Mouse (Mus musculus) bone marrow, adult 2 months (tissue): ENCODE results near the gene Itga3. TPM values are rescaled to one million over a fixed set of nuclear protein-coding genes. Genes with fewer than 3 reads are reported as not detected.

ENCODE experiments used
- H3K27ac ChIP-seq: fragments of 200-500 bp; 2 replicates; pipeline ENCODE4 v1.5.1; 2012; ENCODE audit warnings: low read depth, mild to moderate bottlenecking, control low read depth, inconsistent platforms, low read length; ENCODE audit not compliant: control insufficient read depth, poor library complexity, insufficient read depth
- H3K4me1 ChIP-seq: fragments of 200-500 bp; 2 replicates; pipeline ENCODE4 v1.6.1; 2011; ENCODE audit warnings: low read length; ENCODE audit not compliant: control insufficient read depth, insufficient read depth
- H3K4me3 ChIP-seq: fragments of 200-500 bp; replicated peaks from 2 replicates; pipeline ENCODE3; 2011; ENCODE audit warnings: mild to moderate bottlenecking, low read depth, low read length, control low read depth; ENCODE audit not compliant: control insufficient read depth
- CTCF ChIP-seq: fragments of 200-500 bp; IDR thresholded peaks from 2 replicates; pipeline ENCODE4 v1.5.1; 2011; ENCODE audit warnings: low read length, control low read depth; ENCODE audit not compliant: control insufficient read depth, insufficient read depth
- POLR2A ChIP-seq: fragments of 200-500 bp; IDR thresholded peaks from 2 replicates; pipeline ENCODE4 v1.6.1; 2011; ENCODE audit warnings: low read depth, mild to moderate bottlenecking, control low read depth, low read length, borderline replicate concordance; ENCODE audit not compliant: control insufficient read depth
- WGBS: fragments of 180-500 bp; shearing (Covaris S2); methylation state at CpG from one replicate; pipeline ENCODE4 v1.1.7; 2018; 5-methylcytosine and 5-hydroxymethylcytosine counted together
- polyA plus RNA-seq: library from polyadenylated mRNA; stranded (reverse); fragments of >200 nt; gene quantifications from 2 replicates; pipeline ENCODE4 v1.2.4, GENCODE M21; 2011; ENCODE audit warnings: low replicate concordance; ENCODE audit not compliant: missing spikeins, insufficient read depth, insufficient read length

Itga3 gene
- polyA plus RNA-seq, 1 experiment, result 2.1 TPM

DNA sequence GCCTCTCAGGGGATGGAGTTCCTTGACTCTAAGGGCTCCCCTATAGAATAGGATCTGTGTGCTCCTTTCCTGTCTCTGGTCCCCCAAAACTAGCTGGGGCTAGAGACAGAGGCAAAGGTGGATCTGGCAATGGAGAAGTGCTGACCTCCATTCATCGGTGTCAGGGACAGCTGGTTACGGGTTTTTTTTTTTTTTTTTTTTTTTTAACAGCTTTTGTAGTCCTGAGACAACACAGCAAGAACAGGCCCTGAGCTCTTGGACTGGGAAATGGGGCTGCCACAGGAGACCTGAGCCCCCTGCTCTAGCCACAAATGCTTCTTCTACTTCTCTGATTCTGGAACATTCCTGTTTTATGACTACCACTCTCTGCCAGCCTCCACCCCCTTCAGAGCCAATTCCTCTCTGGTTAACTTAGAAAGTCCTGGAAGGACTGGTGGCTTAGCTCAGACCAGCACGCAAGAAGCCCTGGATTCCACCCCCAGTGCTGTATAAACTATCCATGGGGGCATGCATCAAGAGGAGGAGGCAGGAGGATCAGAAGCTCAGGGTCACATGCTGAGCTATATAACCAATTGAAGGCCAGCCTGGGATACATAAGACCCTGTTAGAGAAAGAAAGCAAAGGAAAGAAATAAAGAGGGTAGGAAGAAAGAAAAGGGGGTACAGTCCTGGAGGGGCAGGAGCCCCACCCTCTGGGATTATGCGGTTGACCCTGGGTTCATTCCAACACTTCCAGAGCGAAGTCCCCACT is 21.9 kb upstream of the Itga3 start:
- no peak overlapping the region for H3K4me3 ChIP-seq
- no peak for TF ChIP-seq POLR2A
- no peak for TF ChIP-seq CTCF
- 77% methylated on average over 5 of the region's 5 CpGs for WGBS
- H3K27ac ChIP-seq, result no peak overlapping the region
- H3K4me1 ChIP-seq, result no peaks in the 10 kb centered on the region; the same call in 1 of the 2 replicates

DNA sequence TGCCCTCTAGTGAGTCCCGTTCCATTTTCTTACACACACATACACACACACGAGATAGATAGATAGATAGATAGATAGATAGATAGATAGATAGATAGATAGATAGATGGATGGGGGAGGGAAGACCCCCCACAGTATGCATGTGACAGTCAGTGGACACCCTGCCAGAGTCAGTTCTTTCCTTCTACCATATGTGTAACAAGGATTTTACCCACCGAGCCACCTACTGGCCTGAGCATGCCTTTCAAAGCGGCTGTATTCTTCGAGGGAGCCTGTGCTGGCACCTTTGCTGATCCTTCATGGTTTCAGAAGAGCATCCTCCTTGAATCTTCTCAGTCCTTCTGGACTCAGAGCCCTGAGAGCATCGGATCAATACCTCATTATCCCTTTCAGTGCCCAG is 21.3 kb upstream of the Itga3 start:
- Histone ChIP-seq H3K27ac (no peak overlapping the region), H3K4me3 (no peak overlapping the region), H3K4me1 (no peaks in the 10 kb centered on the region; the same call in 1 of the 2 replicates)
- 62% methylated on average over 6 of the region's 6 CpGs for WGBS
- TF ChIP-seq POLR2A (no peak), CTCF (no peak)

DNA sequence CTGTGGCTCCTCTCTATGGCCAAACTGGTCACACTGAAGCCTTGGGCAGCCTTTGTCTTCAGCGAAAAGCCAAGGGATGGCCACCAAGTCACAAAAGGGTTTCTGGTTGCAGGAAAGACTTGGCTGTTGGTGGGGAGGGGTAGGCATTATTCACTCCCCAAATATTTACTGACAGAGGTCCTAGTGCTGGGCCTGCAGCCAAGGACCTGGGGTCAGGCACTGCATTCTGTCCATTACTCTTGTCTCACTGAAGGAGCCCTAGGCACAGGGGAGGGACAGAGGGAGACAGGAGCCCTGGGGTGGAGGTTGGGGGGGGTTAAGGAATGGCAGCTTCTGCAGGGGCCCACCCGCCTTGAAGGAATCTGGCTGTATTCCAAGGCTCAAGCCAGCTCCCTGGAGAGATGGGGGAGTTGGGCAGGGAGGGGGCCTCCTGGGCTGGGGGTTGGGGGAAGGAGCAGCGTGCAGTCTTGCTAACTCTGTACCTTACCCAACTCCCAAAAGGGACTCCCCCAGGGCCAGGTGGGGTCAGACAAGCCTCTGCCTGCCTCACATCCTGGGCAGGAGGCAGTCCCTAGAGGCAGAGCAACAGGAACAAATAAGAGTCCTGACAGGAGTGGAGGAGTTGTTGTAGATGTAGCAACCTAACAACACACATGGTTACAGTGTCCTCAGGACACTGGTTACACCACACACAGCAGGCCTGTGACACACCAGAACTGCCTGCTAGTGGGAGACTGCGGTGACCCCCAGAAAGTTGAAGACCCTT is 20.2 kb upstream of the Itga3 start:
- Histone ChIP-seq H3K4me1 (no peaks in the 10 kb centered on the region; the same call in 1 of the 2 replicates), H3K27ac (no peak overlapping the region), H3K4me3 (no peak overlapping the region)
- 68% methylated on average over 4 of the region's 4 CpGs for WGBS
- TF ChIP-seq CTCF (no peak), POLR2A (no peak)

DNA sequence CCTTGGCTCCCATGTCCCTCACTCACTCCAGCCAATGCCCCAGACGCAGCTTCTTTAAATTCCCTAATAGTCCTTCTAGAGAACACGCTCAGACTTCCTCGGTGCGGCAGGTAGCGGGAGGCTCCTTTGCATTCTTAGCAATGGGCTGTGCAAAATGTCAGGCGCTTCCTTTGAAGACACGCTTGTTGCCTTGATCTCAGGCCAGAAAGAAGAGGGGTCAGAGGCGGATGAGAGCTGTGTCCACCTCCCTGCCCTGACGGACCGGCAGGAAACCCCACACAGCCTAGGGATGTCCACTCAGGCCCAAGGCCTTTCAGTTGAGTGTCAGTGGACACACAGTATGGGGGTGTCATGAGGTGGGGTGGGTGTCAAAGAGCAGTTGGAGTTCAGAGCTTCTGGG is 19.0 kb upstream of the Itga3 start:
- no peak overlapping the region for H3K4me3 ChIP-seq
- no peak for TF ChIP-seq CTCF
- TF ChIP-seq POLR2A, result no peak
- H3K4me1 ChIP-seq, result no peaks in the 10 kb centered on the region
- WGBS, result 81% methylated on average over 10 of the region's 10 CpGs
- H3K27ac ChIP-seq, result no peak overlapping the region

DNA sequence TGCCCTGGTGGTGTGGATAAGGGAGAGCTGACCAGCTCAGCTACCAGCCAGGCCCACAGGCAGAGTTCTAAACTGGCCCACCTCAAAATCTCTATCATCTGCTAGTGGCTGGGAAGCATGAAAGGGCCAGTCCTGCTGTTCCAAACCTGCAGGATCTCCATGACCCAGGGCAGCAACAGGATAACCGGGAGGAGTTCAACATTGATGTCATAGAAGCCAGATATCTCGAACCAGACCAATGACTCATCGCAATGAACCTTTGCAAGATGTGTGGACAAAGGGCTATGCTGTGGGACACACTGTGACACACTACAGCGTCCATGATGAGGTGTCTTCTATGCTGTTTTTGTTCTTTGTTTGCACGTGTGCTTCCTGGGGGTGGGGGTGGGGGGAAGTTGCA is 16.5 kb upstream of the Itga3 start:
- H3K4me3 ChIP-seq, result no peak overlapping the region
- H3K27ac ChIP-seq, result no peak overlapping the region
- WGBS, result 73% methylated on average over 5 of the region's 5 CpGs
- H3K4me1 ChIP-seq, result no peaks in the 10 kb centered on the region
- TF ChIP-seq POLR2A, result no peak
- no peak for TF ChIP-seq CTCF

DNA sequence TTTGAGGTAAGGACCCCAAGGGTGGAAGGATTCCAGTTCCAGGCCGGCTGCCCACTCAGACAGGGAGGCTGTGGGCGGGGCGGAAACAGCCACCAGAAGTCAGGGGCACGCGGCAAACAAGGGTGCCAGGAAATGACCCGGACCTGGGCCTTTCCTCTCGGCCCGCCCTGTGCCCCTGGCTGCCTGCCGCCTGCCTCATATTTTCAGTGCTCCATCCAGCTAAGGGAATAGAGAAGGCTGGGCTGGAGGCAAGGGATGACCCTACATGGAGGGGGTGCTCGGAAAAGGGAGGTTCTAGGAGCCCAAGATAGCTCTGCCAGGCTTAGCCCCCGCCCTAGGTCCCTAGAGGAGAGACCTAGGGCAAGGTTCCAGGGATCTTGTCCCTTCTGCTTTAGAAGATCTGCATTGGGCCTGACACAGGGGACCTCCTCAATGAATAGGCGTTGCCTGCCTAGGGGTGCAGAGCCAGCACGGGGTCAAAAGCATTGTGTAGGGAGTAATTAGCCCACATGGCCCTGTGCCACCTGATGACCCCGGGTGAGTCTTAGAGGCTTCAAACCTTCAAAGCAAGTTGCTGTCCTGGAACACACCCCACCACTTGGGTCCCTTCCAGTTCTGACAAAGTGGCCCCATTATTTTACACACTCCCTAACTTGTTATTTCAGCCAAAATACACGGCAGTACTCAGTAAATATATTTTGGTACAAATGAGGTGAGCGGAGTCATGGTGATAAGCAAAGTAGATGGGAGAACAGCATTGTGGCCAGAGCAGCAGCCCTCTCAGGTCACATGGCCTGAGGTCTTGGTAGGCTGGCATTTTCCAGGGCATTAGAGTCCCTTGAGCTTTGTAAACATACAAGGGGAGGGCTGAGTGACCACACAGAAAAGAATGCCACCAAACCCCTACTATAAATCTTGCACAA is 12.5 kb upstream of the Itga3 start:
- WGBS, result 31% methylated on average over 16 of the region's 16 CpGs
- Histone ChIP-seq H3K27ac (no peak overlapping the region), H3K4me3 (no peak overlapping the region), H3K4me1 (no peaks in the 10 kb centered on the region)
- no peak for TF ChIP-seq CTCF
- TF ChIP-seq POLR2A, result no peak

DNA sequence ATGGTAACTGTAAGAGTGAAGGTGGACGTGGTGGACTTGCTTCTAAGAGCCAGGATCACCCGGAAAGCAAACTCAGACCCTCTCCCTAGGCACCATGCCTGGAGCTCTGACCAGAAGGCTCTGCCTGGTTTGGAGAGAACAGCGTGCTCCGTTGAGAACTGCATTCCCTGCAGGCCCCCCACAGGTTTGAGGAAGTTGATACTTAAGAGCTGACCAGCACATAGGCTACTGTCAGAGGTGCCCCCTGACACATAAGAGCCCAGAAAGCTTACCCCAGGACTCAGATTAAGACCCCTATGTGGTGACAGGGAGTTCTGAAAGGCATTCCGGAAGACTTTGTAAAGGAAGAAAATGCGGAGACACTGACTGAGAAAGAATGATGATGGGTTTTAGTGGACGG is 11.7 kb upstream of the Itga3 start:
- no peak overlapping the region for H3K4me3 ChIP-seq
- H3K4me1 ChIP-seq, result no peaks in the 10 kb centered on the region
- 58% methylated on average over 7 of the region's 7 CpGs for WGBS
- TF ChIP-seq POLR2A, result no peak
- no peak for TF ChIP-seq CTCF
- no peak overlapping the region for H3K27ac ChIP-seq
